Mouse (Mus musculus) granulocyte monocyte progenitor cell, adult 5-6 weeks (primary cell): ENCODE results near the gene Plbd2. TPM values are rescaled to one million over a fixed set of nuclear protein-coding genes. Genes with fewer than 3 reads are reported as not detected.

ENCODE experiments used
- ATAC-seq: replicated peaks from 2 replicates; pipeline ENCODE4 v1.8.0; 2016; ENCODE audit warnings: mild to moderate bottlenecking, moderate TSS enrichment, inconsistent platforms; ENCODE audit not compliant: poor library complexity, severe bottlenecking
- total RNA-seq, 2 experiments: library from RNA; stranded (forward) in 1 of 2; stranded (reverse) in 1 of 2; fragments of 200-712, 200-1000 nt in 1 of 2; fragments of >200 nt in 1 of 2; fragmentation: Nextera tagmentation in 1 of 2; gene quantifications; 2 replicates each; pipeline ENCODE4 v1.2.3; 2014 to 2017

Plbd2 gene
- total RNA-seq, 2 experiments from 2014 or later: 8.9 to 18.2 TPM

- no peak for ATAC-seq
Measured at GRCm38 (mm10) chr5:120477993-120478392, 25.4 kb downstream of the Plbd2 start.

- no peak for ATAC-seq
Measured at GRCm38 (mm10) chr5:120476296-120476695, 27.1 kb downstream of the Plbd2 start, which contains the start of gene Sds. Gene Sds (plus strand): TSS chr5:120476526.

- ATAC-seq: no peak
Measured at GRCm38 (mm10) chr5:120475861-120476260, 27.6 kb downstream of the Plbd2 start.

GRCm38 (mm10) chr5:120473361-120473760 lies 30.1 kb downstream of the Plbd2 start:
- ATAC-seq: no peak

- ATAC-seq: no peak
Measured at GRCm38 (mm10) chr5:120472770-120473169, 30.7 kb downstream of the Plbd2 start, which contains the start of gene Sdsl. Gene Sdsl (minus strand): TSS chr5:120472810.

GRCm38 (mm10) chr5:120471538-120471937 lies 31.9 kb downstream of the Plbd2 start:
- ATAC-seq: no peak

- ATAC-seq: no peak
Measured at GRCm38 (mm10) chr5:120468830-120469229, 34.6 kb downstream of the Plbd2 start.

- no peak for ATAC-seq
Measured at GRCm38 (mm10) chr5:120468336-120468735, 35.1 kb downstream of the Plbd2 start.

GRCm38 (mm10) chr5:120467026-120467425 lies 36.4 kb downstream of the Plbd2 start:
- peak; percentile 17; the same call in 1 of the 2 replicates for ATAC-seq

GRCm38 (mm10) chr5:120465860-120466259 lies 37.6 kb downstream of the Plbd2 start:
- 0 out of 2 replicates have a peak, but pooled peaks have one; percentile 33 for ATAC-seq

GRCm38 (mm10) chr5:120465062-120465461 lies 38.4 kb downstream of the Plbd2 start:
- no peak; the same call in 1 of the 2 replicates for ATAC-seq

- ATAC-seq: no peak
Measured at GRCm38 (mm10) chr5:120464321-120464720, 39.1 kb downstream of the Plbd2 start.

- ATAC-seq: no peak
Measured at GRCm38 (mm10) chr5:120461902-120462301, 41.5 kb downstream of the Plbd2 start.

- no peak; the same call in 1 of the 2 replicates for ATAC-seq
Measured at GRCm38 (mm10) chr5:120459133-120459532, 44.3 kb downstream of the Plbd2 start.

- ATAC-seq: peak; percentile 70
Measured at GRCm38 (mm10) chr5:120457628-120458027, 45.8 kb downstream of the Plbd2 start.

- no peak for ATAC-seq
Measured at GRCm38 (mm10) chr5:120456841-120457554, 46.4 kb downstream of the Plbd2 start.

GRCm38 (mm10) chr5:120456253-120456652 lies 47.2 kb downstream of the Plbd2 start:
- ATAC-seq: no peak

- no peak for ATAC-seq
Measured at GRCm38 (mm10) chr5:120454756-120455337, 48.6 kb downstream of the Plbd2 start.

GRCm38 (mm10) chr5:120447305-120447704 lies 56.1 kb downstream of the Plbd2 start:
- ATAC-seq: no peak

- ATAC-seq: peak; percentile 61
Measured at GRCm38 (mm10) chr5:120440733-120441132, 62.7 kb downstream of the Plbd2 start.

- no peak for ATAC-seq
Measured at GRCm38 (mm10) chr5:120439887-120440670, 63.3 kb downstream of the Plbd2 start.
